Mouse (Mus musculus): ENCODE measurements around the gene Cxcl17. TPM values are rescaled to one million over a fixed set of nuclear protein-coding genes. Genes with fewer than 3 reads are reported as not detected.
"Not testable (repeated sequence)": the region's sequence is repeated elsewhere in the genome, so short reads cannot be mapped to it uniquely, and the experiment has no call there.

Cxcl17 gene
- total and polyA plus RNA-seq, 3 experiments, result 8.1 TPM; not detected in 2

GRCm38 (mm10) chr7:25402671-25403101 lies 10.0 kb downstream of the Cxcl17 start:
- intact Hi-C loops (cut with DNase I), result loop anchor here (2.0 to 10.0 kb wide), 2 partner anchors 34 to 268 kb away; partner anchors contain the start of gene Cnfn
- no peak overlapping the region for H3K27ac ChIP-seq
- WGBS, result 2% methylated on average over 2 of the region's 2 CpGs
- H3K9ac ChIP-seq (ENCODE audit: low read depth, low read length), result no peak overlapping the region
- H3K36me3 ChIP-seq (ENCODE audit: control insufficient read depth, insufficient read depth, low read length), result no peaks in the 10 kb centered on the region
- no peaks in the 10 kb centered on the region for H3K27me3 ChIP-seq (ENCODE audit: control insufficient read depth, insufficient read depth, low read length)
- TF ChIP-seq POLR2A (IDR thresholded peaks at IDR 0.05; ENCODE audit: insufficient read depth, low read depth, low read length) (no peak), EP300 (IDR thresholded peaks at IDR 0.05; ENCODE audit: insufficient read depth, low read depth, low read length) (peak; percentile 59; the same call in 1 of the 2 replicates), CTCF (IDR thresholded peaks at IDR 0.05) (peak; percentile 83)
- peak in 1 of 2 experiments; percentile 57 for DNase-seq
- no peak overlapping the region for H3K4me3 ChIP-seq
- H3K4me1 ChIP-seq (ENCODE audit: control insufficient read depth, insufficient read depth, low read length), result peaks cover 3% of the 10 kb centered on the region
- H3K79me2 ChIP-seq (replicated peaks; ENCODE audit: control insufficient read depth, insufficient read depth, low read length), result no peaks in the 10 kb centered on the region

GRCm38 (mm10) chr7:25401986-25402385 lies 10.7 kb downstream of the Cxcl17 start:
- no peak for DNase-seq
- Histone ChIP-seq H3K27ac (no peak overlapping the region), H3K79me2 (replicated peaks; ENCODE audit: control insufficient read depth, insufficient read depth, low read length) (no peaks in the 10 kb centered on the region), H3K4me3 (no peak overlapping the region), H3K4me1 (ENCODE audit: control insufficient read depth, insufficient read depth, low read length) (peaks cover 3% of the 10 kb centered on the region), H3K27me3 (ENCODE audit: control insufficient read depth, insufficient read depth, low read length) (no peaks in the 10 kb centered on the region), H3K36me3 (ENCODE audit: control insufficient read depth, insufficient read depth, low read length) (no peaks in the 10 kb centered on the region), H3K9ac (ENCODE audit: low read depth, low read length) (no peak overlapping the region)
- intact Hi-C loops (cut with DNase I), result loop anchor here (2.0 to 10.0 kb wide), 2 partner anchors 33 to 267 kb away; partner anchors contain the start of gene Cnfn
- no peak for TF ChIP-seq POLR2A (IDR thresholded peaks at IDR 0.05; ENCODE audit: insufficient read depth, low read depth, low read length)
- TF ChIP-seq CTCF (IDR thresholded peaks at IDR 0.05), result no peak
- TF ChIP-seq EP300 (IDR thresholded peaks at IDR 0.05; ENCODE audit: insufficient read depth, low read depth, low read length), result no peak
- WGBS, result 79% methylated on average over 5 of the region's 5 CpGs

- H3K4me3 ChIP-seq, result no peak overlapping the region
- H3K36me3 ChIP-seq (ENCODE audit: control insufficient read depth, insufficient read depth, low read length), result no peaks in the 10 kb centered on the region
- no peak overlapping the region for H3K9ac ChIP-seq (ENCODE audit: low read depth, low read length)
- no peaks in the 10 kb centered on the region for H3K79me2 ChIP-seq (replicated peaks; ENCODE audit: control insufficient read depth, insufficient read depth, low read length)
- TF ChIP-seq EP300 (IDR thresholded peaks at IDR 0.05; ENCODE audit: insufficient read depth, low read depth, low read length), result no peak
- no peaks in the 10 kb centered on the region for H3K27me3 ChIP-seq (ENCODE audit: control insufficient read depth, insufficient read depth, low read length)
- peaks cover 3% of the 10 kb centered on the region for H3K4me1 ChIP-seq (ENCODE audit: control insufficient read depth, insufficient read depth, low read length)
- DNase-seq, result no peak
- no peak overlapping the region for H3K27ac ChIP-seq
- intact Hi-C loops (cut with DNase I), result loop anchor here (10.0 kb wide), 1 partner anchor 267 kb away; no protein-coding TSS in a partner anchor
- 74% methylated on average over 2 of the region's 2 CpGs for WGBS
Measured at GRCm38 (mm10) chr7:25401551-25401950, 11.1 kb downstream of the Cxcl17 start.

DNA sequence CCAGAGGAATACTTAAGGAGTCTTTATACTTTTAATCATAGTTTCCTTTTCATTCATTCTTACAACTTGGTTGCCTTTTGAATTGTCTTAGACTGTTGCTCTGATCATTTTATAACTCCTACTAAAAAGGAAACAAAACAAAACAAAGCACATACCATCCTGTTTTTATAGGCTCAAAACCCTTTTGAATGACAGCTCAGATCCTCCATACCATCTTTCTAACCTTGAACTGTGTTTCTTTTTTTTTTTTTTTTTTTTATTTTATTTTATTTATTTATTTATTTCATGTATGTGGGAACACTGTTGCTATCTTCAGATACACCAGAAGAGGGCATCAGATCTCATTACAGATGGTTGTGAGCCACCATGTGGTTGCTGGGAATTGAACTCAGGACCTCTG lies 13.7 kb downstream of the Cxcl17 start:
- not testable (repeated sequence) for H3K36me3 ChIP-seq (ENCODE audit: control insufficient read depth, insufficient read depth, low read length); H3K79me2 ChIP-seq (replicated peaks; ENCODE audit: control insufficient read depth, insufficient read depth, low read length); DNase-seq; H3K27ac ChIP-seq; H3K4me3 ChIP-seq; H3K4me1 ChIP-seq (ENCODE audit: control insufficient read depth, insufficient read depth, low read length); H3K27me3 ChIP-seq (ENCODE audit: control insufficient read depth, insufficient read depth, low read length); H3K9ac ChIP-seq (ENCODE audit: low read depth, low read length)
- intact Hi-C loops (cut with DNase I), result loop anchor here (5.0 kb wide), 2 partner anchors 82 to 152 kb away; partner anchors contain the start of gene Megf8

DNA sequence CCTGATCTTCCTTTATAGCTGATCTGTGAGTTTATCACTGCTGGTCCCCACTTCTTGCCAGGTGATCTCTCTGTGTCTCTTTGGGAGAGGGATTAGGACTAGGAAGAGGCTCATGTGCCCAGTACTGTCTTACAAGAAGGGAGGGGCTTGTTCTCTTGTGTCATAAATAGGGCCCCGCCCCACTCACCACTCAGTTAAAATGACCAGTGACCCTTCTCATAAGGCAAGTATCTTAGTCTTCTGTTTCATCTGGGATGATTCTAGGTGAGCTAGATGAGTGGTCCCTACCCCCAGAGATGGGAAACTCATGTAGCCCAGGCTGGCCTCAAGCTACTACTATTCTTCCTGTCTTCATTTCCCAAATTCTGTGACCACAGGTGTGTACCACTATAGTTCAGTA lies 14.1 kb downstream of the Cxcl17 start, which contains the start of gene Lipe:
Lipe (minus strand) TSS at position 101 of the 400 bp plus-strand sequence.
- 93% methylated on average over 1 of the region's 1 CpGs for WGBS
- H3K27ac ChIP-seq, result no peak within 1 kb of the TSS
- intact Hi-C loops (cut with DNase I), result loop anchor here (5.0 kb wide), 2 partner anchors 81 to 151 kb away; partner anchors contain the start of gene Megf8
- no peak within 1 kb of the TSS for H3K9ac ChIP-seq (ENCODE audit: low read depth, low read length)
- 0 out of 2 replicates have a peak, but pooled peaks cover 2% of the 10 kb centered on the region for H3K79me2 ChIP-seq (replicated peaks; ENCODE audit: control insufficient read depth, insufficient read depth, low read length)
- H3K4me3 ChIP-seq, result no peak within 1 kb of the TSS
- peaks cover 7% of the 10 kb centered on the region for H3K4me1 ChIP-seq (ENCODE audit: control insufficient read depth, insufficient read depth, low read length)
- TF ChIP-seq CTCF (IDR thresholded peaks at IDR 0.05) (no peak), POLR2A (IDR thresholded peaks at IDR 0.05; ENCODE audit: insufficient read depth, low read depth, low read length) (no peak), EP300 (IDR thresholded peaks at IDR 0.05; ENCODE audit: insufficient read depth, low read depth, low read length) (no peak)
- no peaks in the 10 kb centered on the region for H3K27me3 ChIP-seq (ENCODE audit: control insufficient read depth, insufficient read depth, low read length)
- H3K36me3 ChIP-seq (ENCODE audit: control insufficient read depth, insufficient read depth, low read length), result 0 out of 2 replicates have a peak, but pooled peaks cover 3% of the 10 kb centered on the region
- no peak for DNase-seq

DNA sequence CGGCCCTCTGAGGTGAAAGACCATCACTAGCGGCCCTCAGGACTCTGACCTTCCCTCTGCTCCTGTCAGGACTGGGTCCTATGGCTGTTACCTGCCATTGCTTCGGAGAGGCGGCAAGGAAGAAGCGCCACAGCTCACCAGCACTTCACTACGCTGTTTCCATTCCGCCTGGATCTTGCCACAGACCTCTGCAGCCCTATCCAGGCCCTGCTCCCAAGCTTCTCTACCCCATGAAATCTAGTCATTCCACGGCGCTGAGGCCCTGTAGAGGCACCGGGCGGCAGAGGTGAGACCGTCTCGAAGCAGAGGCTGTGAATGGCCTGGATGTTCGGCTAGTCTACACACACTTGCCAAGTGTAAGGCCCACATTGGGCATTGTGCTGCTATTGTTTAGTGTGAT lies 16.1 kb downstream of the Cxcl17 start:
- H3K79me2 ChIP-seq (replicated peaks; ENCODE audit: control insufficient read depth, insufficient read depth, low read length), result peaks cover 5% of the 10 kb centered on the region; the same call in 1 of the 2 replicates
- H3K4me3 ChIP-seq, result peak overlapping the region; percentile 36; the same call in 1 of the 2 replicates
- no peak overlapping the region for H3K9ac ChIP-seq (ENCODE audit: low read depth, low read length)
- H3K27ac ChIP-seq, result peak overlapping the region; percentile 82
- no peaks in the 10 kb centered on the region for H3K27me3 ChIP-seq (ENCODE audit: control insufficient read depth, insufficient read depth, low read length)
- intact Hi-C loops (cut with DNase I), result loop anchor here (5.0 kb wide), 2 partner anchors 79 to 149 kb away; partner anchors contain the start of gene Megf8
- WGBS, result 92% methylated on average over 14 of the region's 14 CpGs
- TF ChIP-seq CTCF (IDR thresholded peaks at IDR 0.05), result no peak
- TF ChIP-seq POLR2A (IDR thresholded peaks at IDR 0.05; ENCODE audit: insufficient read depth, low read depth, low read length), result no peak
- no peak for TF ChIP-seq EP300 (IDR thresholded peaks at IDR 0.05; ENCODE audit: insufficient read depth, low read depth, low read length)
- 0 out of 2 replicates have a peak, but pooled peaks cover 3% of the 10 kb centered on the region for H3K36me3 ChIP-seq (ENCODE audit: control insufficient read depth, insufficient read depth, low read length)
- no peak for DNase-seq
- peaks cover 9% of the 10 kb centered on the region for H3K4me1 ChIP-seq (ENCODE audit: control insufficient read depth, insufficient read depth, low read length)
